In the genomic region with DNA sequence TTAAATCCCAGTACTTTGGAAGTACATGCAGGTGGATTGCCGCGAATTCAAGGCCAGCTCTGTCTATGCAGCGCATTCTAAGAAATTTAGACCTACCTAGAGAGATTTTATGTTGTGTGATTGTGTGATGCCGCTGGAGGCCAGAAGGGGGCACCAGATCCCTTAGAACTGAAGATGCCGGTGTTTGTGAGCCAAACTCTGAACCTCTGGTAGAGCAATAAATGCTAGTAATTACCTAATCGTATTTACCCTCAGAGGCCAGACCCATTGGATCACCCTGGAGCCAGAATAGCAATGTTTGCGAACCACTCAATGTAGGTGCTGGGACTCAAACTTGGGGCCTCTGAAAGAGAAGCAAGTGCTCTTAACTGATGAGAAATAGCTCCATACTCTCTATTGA, we compare ENCODE assay signal across 9 mouse cellular contexts. TPM values are rescaled to one million over a fixed set of nuclear protein-coding genes. Genes with fewer than 3 reads are reported as not detected.
DNase-seq lines count a peak whose midpoint lies in the region; ATAC-seq and TF ChIP-seq lines count a peak whose summit lies in the region.
"Had no signal": no experiment of that assay in that cellular context is flagged by ENCODE, and none has a peak within 500 bp of the region (broad histone marks: within the 10 kb centered on the region; RNA-seq: fewer than 3 reads in every experiment).

No protein-coding gene starts in this region.

- H3K4me2 ChIP-seq in forebrain, embryonic 14.5 days (ENCODE audit: low read length): no peak overlapping the region
- H3K4me2 ChIP-seq in forebrain, embryonic 12.5 days: no peak overlapping the region

- no peaks in the 10 kb centered on the region for H3K36me3 ChIP-seq in forebrain, embryonic 14.5 days (ENCODE audit: control insufficient read depth, insufficient read depth, low read length)
- no peaks in the 10 kb centered on the region for H3K36me3 ChIP-seq in forebrain, embryonic 12.5 days (replicated peaks)
- no peaks in the 10 kb centered on the region for H3K36me3 ChIP-seq in spleen, adult 2 months (ENCODE audit: control insufficient read depth, insufficient read depth, low read length)

- H3K4me1 ChIP-seq in forebrain, embryonic 14.5 days (ENCODE audit: control insufficient read depth, insufficient read depth, low read length): no peaks in the 10 kb centered on the region
- no peaks in the 10 kb centered on the region for H3K4me1 ChIP-seq in forebrain, embryonic 12.5 days
- no peaks in the 10 kb centered on the region for H3K4me1 ChIP-seq in spleen, adult 2 months (ENCODE audit: control insufficient read depth, insufficient read depth, insufficient read length)

- no peaks in the 10 kb centered on the region for H3K27me3 ChIP-seq in forebrain, embryonic 14.5 days (replicated peaks; ENCODE audit: control insufficient read depth, insufficient read depth, low read length)
- no peaks in the 10 kb centered on the region for H3K27me3 ChIP-seq in forebrain, embryonic 12.5 days
- no peaks in the 10 kb centered on the region for H3K27me3 ChIP-seq in spleen, adult 2 months (ENCODE audit: control insufficient read depth, insufficient read depth, low read length)

- ATAC-seq in forebrain, embryonic 14.5 days: no peak
- ATAC-seq in forebrain, embryonic 12.5 days (ENCODE audit: low FRiP score): no peak
- ATAC-seq in common myeloid progenitor, adult 5-6 weeks (replicated peaks; ENCODE audit: low read depth, poor library complexity, severe bottlenecking): peak; percentile 83
- peak; percentile 97 for ATAC-seq in megakaryocyte progenitor cell, adult 5-6 weeks (replicated peaks; ENCODE audit: poor library complexity)

- H3K9ac ChIP-seq in forebrain, embryonic 14.5 days (ENCODE audit: low read length): no peak overlapping the region
- no peak overlapping the region for H3K9ac ChIP-seq in forebrain, embryonic 12.5 days

- peak; percentile 62; the same call in 1 of the 2 replicates for TF ChIP-seq CTCF in spleen, adult 2 months (IDR thresholded peaks at IDR 0.05; ENCODE audit: extremely low read depth, insufficient read depth, insufficient read length, insufficient replicate concordance)

- no peak overlapping the region for H3K27ac ChIP-seq in forebrain, embryonic 14.5 days (ENCODE audit: low read depth, low read length)
- H3K27ac ChIP-seq in forebrain, embryonic 12.5 days: no peak overlapping the region
- H3K27ac ChIP-seq in spleen, adult 2 months (ENCODE audit: insufficient read depth, low read length): no peak overlapping the region
- H3K27ac ChIP-seq: macrophage had no signal

- no peaks in the 10 kb centered on the region for H3K9me3 ChIP-seq in forebrain, embryonic 14.5 days (replicated peaks; ENCODE audit: control insufficient read depth, low read length)
- H3K9me3 ChIP-seq in forebrain, embryonic 12.5 days: no peaks in the 10 kb centered on the region

- WGBS in forebrain, embryonic 14.5 days: 23% methylated on average over 7 of the region's 7 CpGs
- WGBS in forebrain, embryonic 12.5 days: 23% methylated on average over 7 of the region's 7 CpGs
- 16% methylated on average over 7 of the region's 7 CpGs for WGBS in spleen, adult 2 months

- TF ChIP-seq POLR2A in spleen, adult 2 months (IDR thresholded peaks at IDR 0.05; ENCODE audit: low read depth, low read length): no peak

- no peak overlapping the region for H3K4me3 ChIP-seq in forebrain, embryonic 14.5 days (ENCODE audit: low read depth, low read length)
- no peak overlapping the region for H3K4me3 ChIP-seq in forebrain, embryonic 12.5 days (replicated peaks)
- H3K4me3 ChIP-seq in spleen, adult 2 months (ENCODE audit: extremely low read depth, insufficient read depth, insufficient read length): no peak overlapping the region

- DNase-seq in forebrain, embryonic 14.5 days (ENCODE audit: low spot score): peak; percentile 77
- peak; percentile 86 for DNase-seq in ZHBTc4 (ENCODE audit: low read depth, low spot score)
- peak; percentile 47 to 76 for DNase-seq in heart, adult 9 months (ENCODE audit: low spot score in 2 of 2)
- peak; percentile 34 to 79 for DNase-seq in layer of hippocampus, postnatal 25 days (ENCODE audit: extremely low spot score in 1 of 2, low spot score in 1 of 2)
- DNase-seq in spleen, adult 2 months (ENCODE audit: low read depth in 1 of 2, low spot score in 2 of 2): peak; percentile 54 to 73

RNA-seq across cellular contexts. Expression of gene Vamp8, which starts 11.4 kb away (rescaled TPM):
- 20.4 and 22.6 TPM in 2 replicates for polyA plus RNA-seq in forebrain, embryonic 14.5 days (2014; fragmentation: Nextera tagmentation; extraction: Ambion mirVana)
- polyA plus RNA-seq in forebrain, embryonic 12.5 days (2016; fragmentation: Nextera tagmentation; extraction: Ambion mirVana): 24.6 and 26.0 TPM in 2 replicates
- 281 and 362 TPM in 2 replicates for total RNA-seq in common myeloid progenitor, adult 5-6 weeks (2017)
- total RNA-seq in layer of hippocampus, postnatal 25 days (2021): 10 to 100 TPM; 14.3 to 16.2 TPM
- 240 and 247 TPM in 2 replicates for total RNA-seq in megakaryocyte progenitor cell, adult 5-6 weeks (2015)
- 267 and 283 TPM in 2 replicates for total RNA-seq in megakaryocyte progenitor cell, adult 5-6 weeks (2017)
- polyA plus RNA-seq in spleen, adult 2 months (2012; rRNA removed): 100 and 107 TPM in 2 replicates

RNA-seq across cellular contexts. Expression of gene Ggcx, which starts 12.2 kb away (rescaled TPM):
- polyA plus RNA-seq in forebrain, embryonic 14.5 days (2014; fragmentation: Nextera tagmentation; extraction: Ambion mirVana): 4.3 and 4.6 TPM in 2 replicates
- 19.1 and 19.8 TPM in 2 replicates for polyA plus RNA-seq in forebrain, embryonic 12.5 days (2016; fragmentation: Nextera tagmentation; extraction: Ambion mirVana)
- 6.6 and 12.7 TPM in 2 replicates for total RNA-seq in common myeloid progenitor, adult 5-6 weeks (2017)
- total RNA-seq in layer of hippocampus, postnatal 25 days (2021): 10 to 100 TPM; 19.8 to 22.4 TPM
- total RNA-seq in megakaryocyte progenitor cell, adult 5-6 weeks (2015): 11.2 and 11.6 TPM in 2 replicates
- total RNA-seq in megakaryocyte progenitor cell, adult 5-6 weeks (2017): 6.7 and 8.5 TPM in 2 replicates
- 7.3 and 7.6 TPM in 2 replicates for polyA plus RNA-seq in spleen, adult 2 months (2012; rRNA removed)

RNA-seq across cellular contexts. Expression of gene Vamp5, which starts 21.6 kb away (rescaled TPM):
- polyA plus RNA-seq in forebrain, embryonic 14.5 days (2014; fragmentation: Nextera tagmentation; extraction: Ambion mirVana): 13.8 and 17.7 TPM in 2 replicates
- 6.0 and 7.6 TPM in 2 replicates for polyA plus RNA-seq in forebrain, embryonic 12.5 days (2016; fragmentation: Nextera tagmentation; extraction: Ambion mirVana)
- total RNA-seq in common myeloid progenitor, adult 5-6 weeks (2017): 83.8 and 85.7 TPM in 2 replicates
- 1 to 10 TPM; 3.9 to 4.6 TPM for total RNA-seq in layer of hippocampus, postnatal 25 days (2021)
- 39.1 and 70.3 TPM in 2 replicates for total RNA-seq in megakaryocyte progenitor cell, adult 5-6 weeks (2015)
- total RNA-seq in megakaryocyte progenitor cell, adult 5-6 weeks (2017): 13.0 and 34.9 TPM in 2 replicates
- polyA plus RNA-seq in spleen, adult 2 months (2012; rRNA removed): 51.3 and 55.6 TPM in 2 replicates

RNA-seq across cellular contexts. Expression of gene Rnf181, which starts 35.1 kb away (rescaled TPM):
- polyA plus RNA-seq in forebrain, embryonic 14.5 days (2014; fragmentation: Nextera tagmentation; extraction: Ambion mirVana): 123 and 129 TPM in 2 replicates
- 97.4 and 97.5 TPM in 2 replicates for polyA plus RNA-seq in forebrain, embryonic 12.5 days (2016; fragmentation: Nextera tagmentation; extraction: Ambion mirVana)
- total RNA-seq in common myeloid progenitor, adult 5-6 weeks (2017): 30.2 and 44.7 TPM in 2 replicates
- 10 to 100 TPM; 75.9 to 83.5 TPM for total RNA-seq in layer of hippocampus, postnatal 25 days (2021)
- total RNA-seq in megakaryocyte progenitor cell, adult 5-6 weeks (2015): 65.5 and 87.8 TPM in 2 replicates
- total RNA-seq in megakaryocyte progenitor cell, adult 5-6 weeks (2017): 51.4 and 53.7 TPM in 2 replicates
- 62.4 and 65.8 TPM in 2 replicates for polyA plus RNA-seq in spleen, adult 2 months (2012; rRNA removed)

RNA-seq across cellular contexts. Expression of gene Mat2a, which starts 37.5 kb away (rescaled TPM):
- polyA plus RNA-seq in forebrain, embryonic 14.5 days (2014; fragmentation: Nextera tagmentation; extraction: Ambion mirVana): 348 and 370 TPM in 2 replicates
- 475 and 476 TPM in 2 replicates for polyA plus RNA-seq in forebrain, embryonic 12.5 days (2016; fragmentation: Nextera tagmentation; extraction: Ambion mirVana)
- 300 and 303 TPM in 2 replicates for total RNA-seq in common myeloid progenitor, adult 5-6 weeks (2017)
- total RNA-seq in layer of hippocampus, postnatal 25 days (2021): 100 to 1,000 TPM; 155 to 171 TPM
- 342 and 403 TPM in 2 replicates for total RNA-seq in megakaryocyte progenitor cell, adult 5-6 weeks (2015)
- 192 and 230 TPM in 2 replicates for total RNA-seq in megakaryocyte progenitor cell, adult 5-6 weeks (2017)
- polyA plus RNA-seq in spleen, adult 2 months (2012; rRNA removed): 45.0 and 50.9 TPM in 2 replicates

Comparison
In these comparisons a context has a peak if more than half of its experiments do, and no peak if none do; other contexts are left out.
1. ATAC-seq: peak in common myeloid progenitor, adult 5-6 weeks (single experiment) and megakaryocyte progenitor cell, adult 5-6 weeks (single experiment); none in forebrain, embryonic 14.5 days (single experiment) and forebrain, embryonic 12.5 days (single experiment).
2. RNA of gene Vamp8, which starts 11.4 kb away (total RNA-seq): 281 to 362 TPM in common myeloid progenitor, adult 5-6 weeks and 240 to 283 TPM in megakaryocyte progenitor cell, adult 5-6 weeks; 14.3 to 16.2 TPM in layer of hippocampus, postnatal 25 days; every median in the first group is over 10 times any median in the second.
3. Peak in every context shown above with its lines, with median percentiles within 50 percentile points of each other: DNase-seq.